Mouse (Mus musculus) heart, postnatal 10 days (tissue): ENCODE data around the gene Lrrc55. TPM values are rescaled to one million over a fixed set of nuclear protein-coding genes. Genes with fewer than 3 reads are reported as not detected.

Experiments
- DNase-seq, 2 experiments: peaks; one replicate each; pipeline ENCODE4 v3.0.0; 2021
- intact Hi-C: fragments of 180-260 bp; cut with DNase I; formaldehyde crosslinking; loops from one replicate; pipeline ENCODE4 v1.15.1; 2025
- total RNA-seq, 2 experiments: library from RNA; stranded (reverse); gene quantifications; 2 replicates each; pipeline ENCODE4 v1.2.3; 2021

Gene Lrrc55
- total RNA-seq, 2 experiments from 2014 or later, result 3.5 to 6.3 TPM

DNA sequence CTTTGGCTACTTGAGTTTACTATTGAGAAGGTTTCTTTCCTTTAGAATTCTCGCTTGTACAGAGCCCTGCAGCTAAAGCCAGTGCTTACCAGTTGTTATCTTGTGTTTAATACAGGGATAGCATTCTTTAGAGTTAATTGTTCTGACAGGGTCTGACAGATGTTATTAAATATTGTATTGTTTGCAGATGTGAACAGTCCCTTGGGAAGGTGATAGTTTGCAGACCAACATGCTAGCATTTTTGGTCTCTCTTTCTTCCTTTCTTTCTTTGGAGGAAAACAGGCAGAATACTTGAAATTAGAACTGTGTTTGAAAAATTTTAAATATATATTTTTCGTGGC, 24.3 kb downstream of the Lrrc55 start:
- no peak for DNase-seq
- intact Hi-C loops, result loop anchor here (5.0 kb wide), 1 partner anchor 35 kb away; the partner anchor contains the start of gene Aplnr

DNA sequence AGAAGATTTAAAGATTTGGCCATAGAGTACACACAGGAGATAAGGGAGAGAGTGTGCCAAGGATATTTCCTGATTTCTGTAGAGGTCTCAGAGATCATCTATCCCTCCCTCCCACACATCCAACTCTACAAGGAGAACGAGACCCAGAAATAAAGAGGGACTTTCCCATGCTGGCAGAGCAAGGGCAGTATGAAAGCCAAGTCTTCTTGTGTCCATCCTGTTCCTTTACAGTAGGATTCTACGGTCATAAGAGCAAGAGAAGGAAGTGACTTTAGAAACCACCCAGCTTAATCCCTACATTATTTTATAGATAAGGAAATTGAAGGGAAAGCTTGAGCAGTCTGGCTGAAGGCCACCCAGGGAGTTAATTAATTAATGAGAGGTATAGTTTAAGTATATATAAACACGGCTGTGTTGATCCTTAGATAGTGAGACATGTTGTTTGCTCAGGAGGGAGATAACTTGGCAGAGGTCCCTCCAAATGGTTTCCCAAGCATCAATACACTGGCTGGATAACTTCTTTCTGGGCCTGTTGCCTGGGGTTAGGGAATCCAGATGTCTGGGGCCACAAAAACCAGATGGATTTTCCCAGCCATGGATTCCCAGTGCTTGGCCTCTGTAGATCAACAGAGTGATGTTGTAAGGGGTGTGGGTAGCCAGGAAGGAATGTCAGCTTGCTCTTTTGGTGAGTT, 24.8 kb downstream of the Lrrc55 start:
- peak; percentile 75 to 82 for DNase-seq
- intact Hi-C loops, result loop anchor here (5.0 kb wide), 1 partner anchor 35 kb away; the partner anchor contains the start of gene Aplnr

DNA sequence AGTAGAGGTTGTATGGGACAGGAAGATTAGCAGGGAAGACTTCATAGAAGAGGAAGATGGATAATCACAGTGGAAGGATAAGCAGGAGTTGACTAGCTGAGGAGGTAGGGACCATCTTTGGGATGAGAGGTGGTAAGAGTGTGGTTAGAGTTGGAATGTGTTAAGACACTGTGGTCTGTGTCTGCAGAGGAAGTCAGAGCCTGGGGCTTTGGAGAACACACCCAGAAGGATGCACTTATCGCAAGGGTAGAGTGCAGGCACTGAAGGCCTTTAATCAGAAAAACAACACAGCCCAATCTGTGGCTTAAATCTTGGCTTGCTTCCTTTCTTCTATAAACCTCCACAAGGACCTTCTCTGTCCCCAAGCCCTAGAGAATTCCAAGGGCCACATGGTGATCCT, 28.7 kb downstream of the Lrrc55 start:
- intact Hi-C loops, result no loop called here

DNA sequence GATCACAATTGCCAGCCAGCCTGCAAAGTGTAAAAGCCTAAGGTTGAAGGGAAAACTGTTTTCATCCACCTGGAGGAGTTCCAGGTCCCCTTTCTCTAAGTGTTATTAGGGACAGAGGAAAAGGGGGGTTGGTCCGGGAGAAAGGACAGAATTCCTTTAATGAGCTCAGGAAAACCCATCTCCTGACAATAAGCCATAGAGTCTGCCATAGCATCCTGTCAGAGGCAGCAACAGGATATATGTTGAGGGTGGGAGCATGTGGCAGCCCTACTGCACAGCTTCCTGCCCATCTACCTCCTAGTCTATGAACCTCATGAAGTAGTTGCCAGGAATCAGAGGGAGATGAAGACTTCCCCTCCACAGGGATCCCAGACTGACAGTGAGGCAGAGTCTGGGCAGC, 29.4 kb downstream of the Lrrc55 start:
- intact Hi-C loops, result no loop called here
- peak; percentile 20 to 35 for DNase-seq

More for the DNA sequence above, 28.7 kb downstream of the Lrrc55 start:
- no peak for DNase-seq

DNA sequence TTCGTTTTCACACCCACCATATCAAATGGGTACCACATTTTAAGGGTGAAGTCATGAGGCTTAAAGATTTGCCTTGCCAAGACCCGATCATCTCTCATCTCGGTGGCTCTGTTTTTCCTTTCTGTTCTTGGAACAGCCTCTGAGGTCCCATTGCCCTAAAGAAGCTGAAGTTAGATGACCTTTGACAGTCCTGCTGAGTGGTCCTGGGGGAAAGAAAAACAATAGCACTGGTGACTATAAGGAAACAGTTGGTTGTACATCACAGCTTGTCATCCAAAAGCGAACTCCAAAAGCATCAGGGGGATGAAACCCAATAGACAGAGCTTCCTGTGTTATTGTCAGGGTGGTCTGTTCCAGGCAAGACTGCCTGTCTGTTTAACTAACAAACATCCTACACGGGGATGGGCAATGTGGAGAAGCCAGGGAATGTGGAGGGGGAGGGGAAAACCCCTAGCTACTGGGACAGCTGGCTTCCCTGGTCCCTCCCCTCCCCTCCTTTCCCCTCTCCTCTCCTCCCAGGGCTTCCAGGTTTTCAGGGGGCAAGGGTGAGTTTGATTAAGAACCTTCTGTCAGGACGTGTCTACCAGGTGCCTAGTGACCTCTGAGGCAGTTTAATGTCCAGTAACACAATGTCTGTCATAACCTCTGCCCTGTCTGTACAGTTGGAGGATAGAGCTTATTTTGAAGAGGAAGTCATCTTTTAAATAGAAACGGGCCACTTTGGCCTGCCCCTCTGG, 33.5 kb downstream of the Lrrc55 start:
- intact Hi-C loops, result no loop called here
- DNase-seq, result peak in 1 of 2 experiments; percentile 36

GRCm38 (mm10) chr2:85161638-85162093, 35.3 kb downstream of the Lrrc55 start:
- intact Hi-C loops, result no loop called here
- no peak for DNase-seq

DNA sequence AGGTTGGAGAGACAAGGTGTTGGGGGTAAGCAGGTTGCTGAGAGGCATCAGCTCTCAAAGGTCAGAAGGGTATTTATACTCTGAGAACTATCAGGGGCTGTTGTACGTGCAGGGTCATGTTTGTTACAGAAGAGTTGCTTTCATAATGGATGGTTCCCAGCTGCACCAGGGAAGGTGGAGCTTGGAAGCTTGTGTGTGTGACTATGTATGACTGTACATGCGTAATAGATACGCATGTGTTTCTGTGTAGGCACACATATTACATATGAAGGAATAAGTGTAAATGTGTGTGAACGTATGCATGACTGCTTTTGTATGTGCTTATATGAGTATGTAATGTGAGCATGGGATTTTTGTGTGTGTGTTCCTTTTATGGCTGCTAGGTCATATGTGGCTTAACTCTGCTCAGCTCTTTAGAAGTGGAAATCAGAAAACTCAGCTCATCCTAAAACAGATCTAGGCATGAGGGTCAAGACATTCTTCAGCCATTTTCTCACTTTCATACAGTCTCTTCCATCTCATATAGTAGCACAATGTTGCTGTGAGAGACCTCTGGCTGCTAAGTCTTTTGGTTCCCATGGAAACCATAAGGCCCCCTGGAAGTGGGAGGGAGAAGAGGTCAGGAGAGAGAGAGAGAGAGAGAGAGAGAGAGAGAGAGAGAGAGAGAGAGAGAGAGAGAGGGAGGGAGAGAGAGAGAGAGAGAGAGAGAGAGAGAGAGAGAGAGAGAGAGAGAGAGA, 35.9 kb downstream of the Lrrc55 start:
- no peak for DNase-seq

DNA sequence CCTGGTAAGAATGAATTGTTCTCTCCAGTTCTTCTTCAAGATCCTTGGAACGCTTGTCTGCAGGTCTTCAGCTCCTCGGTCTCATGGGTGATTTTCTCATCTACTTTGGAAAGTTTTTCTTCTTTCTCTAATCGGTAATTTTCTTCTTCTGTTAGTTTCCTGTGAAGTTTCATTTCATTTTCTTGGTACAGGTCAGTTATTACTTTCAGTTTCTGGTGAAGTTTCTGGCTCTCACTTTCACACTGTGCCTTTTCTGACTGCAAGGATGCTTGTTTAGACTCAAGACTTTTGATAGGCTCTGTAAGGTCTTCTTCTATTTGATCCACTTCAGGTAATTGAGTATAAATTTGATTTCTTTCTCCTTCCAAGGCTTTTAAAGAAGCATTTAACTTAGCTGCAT, 39.6 kb downstream of the Lrrc55 start:
- intact Hi-C loops, result no loop called here
- DNase-seq, result no peak

More for the DNA sequence above, 35.9 kb downstream of the Lrrc55 start:
- intact Hi-C loops, result no loop called here

- intact Hi-C loops, result no loop called here
- DNase-seq, result no peak
Measured at GRCm38 (mm10) chr2:85156136-85156535, 40.9 kb downstream of the Lrrc55 start.

DNA sequence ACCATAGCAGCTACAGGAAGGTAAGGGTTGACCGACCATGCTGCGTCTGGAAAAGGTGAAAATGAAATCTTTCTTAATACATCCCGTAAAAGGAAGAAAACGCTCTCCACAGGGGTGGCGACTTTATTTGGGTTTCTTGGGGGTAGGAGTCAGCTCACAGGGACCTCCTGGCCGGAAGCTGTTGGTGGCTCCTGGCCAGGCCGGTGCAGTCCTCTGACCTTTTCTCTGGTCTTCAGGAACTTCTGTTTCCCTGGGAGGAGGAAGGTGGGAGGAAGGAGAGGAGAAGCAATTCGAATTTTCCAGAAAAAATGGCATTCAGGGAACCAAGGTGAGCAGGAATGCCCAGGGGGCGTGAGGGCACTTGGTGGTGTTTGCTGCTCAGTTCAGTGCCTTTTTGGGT, 41.7 kb downstream of the Lrrc55 start:
- intact Hi-C loops, result loop anchor here (2.0 kb wide), 1 partner anchor 15 kb away; no protein-coding TSS in a partner anchor
- no peak for DNase-seq

DNA sequence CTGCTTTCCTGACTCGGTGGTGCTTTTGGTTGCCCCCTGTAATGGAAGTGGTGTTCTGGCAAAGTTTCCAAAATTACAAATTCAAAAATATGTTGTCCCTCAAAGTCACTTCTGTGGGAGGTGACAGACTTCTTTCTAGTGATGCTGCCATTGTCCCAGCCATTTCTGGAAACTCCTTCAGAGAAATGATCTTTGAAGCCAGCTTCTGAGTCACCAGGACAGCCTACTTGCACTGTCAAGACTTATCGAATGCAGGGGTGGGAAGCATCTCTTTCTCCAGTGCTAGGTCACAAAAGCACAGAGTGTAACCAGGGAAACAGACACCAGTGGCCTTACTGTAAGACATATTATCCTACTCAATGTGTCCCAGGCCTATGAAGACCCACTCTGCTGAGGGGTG, 45.8 kb downstream of the Lrrc55 start:
- no peak for DNase-seq
- intact Hi-C loops, result no loop called here

- no peak for DNase-seq
- intact Hi-C loops, result no loop called here
Measured at GRCm38 (mm10) chr2:85150373-85150772, 46.6 kb downstream of the Lrrc55 start.

GRCm38 (mm10) chr2:85147481-85147880, 49.5 kb downstream of the Lrrc55 start:
- DNase-seq, result no peak

DNA sequence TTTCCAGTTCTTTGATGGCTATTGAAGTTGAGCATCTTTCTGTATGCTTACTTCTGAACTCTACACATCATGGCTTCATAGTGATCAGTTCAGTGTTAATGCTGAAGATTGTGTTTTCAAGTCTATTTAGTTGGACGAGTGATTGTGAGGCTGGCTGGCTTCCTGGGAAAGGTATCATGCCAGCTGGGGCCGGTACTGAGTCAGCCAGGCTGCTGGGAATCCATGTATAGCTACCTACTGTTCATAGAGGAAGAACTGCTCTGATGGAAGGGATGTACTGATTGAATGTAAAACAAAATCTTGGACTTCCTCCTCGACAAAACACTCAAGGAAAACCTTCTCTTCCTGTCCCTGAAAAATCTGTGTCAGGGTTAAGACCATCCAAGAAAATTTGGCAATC, 51.7 kb downstream of the Lrrc55 start:
- intact Hi-C loops, result no loop called here
- no peak for DNase-seq

More at GRCm38 (mm10) chr2:85147481-85147880, 49.5 kb downstream of the Lrrc55 start:
- intact Hi-C loops, result no loop called here

DNA sequence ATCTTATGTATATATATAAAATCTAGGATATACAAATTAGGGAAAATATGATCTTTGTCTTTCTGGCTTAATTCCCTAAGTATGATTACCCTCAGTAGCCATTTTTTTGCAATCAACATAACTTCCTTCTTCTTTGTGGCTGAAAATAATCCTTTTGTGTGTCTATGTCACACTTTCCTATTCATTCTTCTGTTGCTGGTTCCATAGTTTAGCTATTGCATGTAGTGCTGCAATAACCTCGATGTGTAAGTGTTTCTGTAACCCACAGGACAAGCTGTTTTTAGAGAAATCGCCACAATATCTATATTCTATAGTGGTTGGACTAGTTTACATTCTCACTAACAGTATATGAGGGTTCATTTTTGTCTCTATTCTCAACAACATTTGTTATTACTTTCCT, 52.1 kb downstream of the Lrrc55 start:
- intact Hi-C loops, result no loop called here

GRCm38 (mm10) chr2:85140833-85141232, 56.2 kb downstream of the Lrrc55 start:
- DNase-seq, result no peak
- intact Hi-C loops, result loop anchor here (2.0 kb wide), 1 partner anchor 14 kb away; no protein-coding TSS in a partner anchor

More for the DNA sequence above, 52.1 kb downstream of the Lrrc55 start:
- no peak for DNase-seq

- intact Hi-C loops, result loop anchor here (2.0 to 5.0 kb wide), 2 partner anchors 15 to 32 kb away; no protein-coding TSS in a partner anchor
- no peak for DNase-seq
Measured at GRCm38 (mm10) chr2:85139846-85140245, 57.2 kb downstream of the Lrrc55 start.

- no peak for DNase-seq
Measured at GRCm38 (mm10) chr2:85139393-85139792, 57.6 kb downstream of the Lrrc55 start.

DNA sequence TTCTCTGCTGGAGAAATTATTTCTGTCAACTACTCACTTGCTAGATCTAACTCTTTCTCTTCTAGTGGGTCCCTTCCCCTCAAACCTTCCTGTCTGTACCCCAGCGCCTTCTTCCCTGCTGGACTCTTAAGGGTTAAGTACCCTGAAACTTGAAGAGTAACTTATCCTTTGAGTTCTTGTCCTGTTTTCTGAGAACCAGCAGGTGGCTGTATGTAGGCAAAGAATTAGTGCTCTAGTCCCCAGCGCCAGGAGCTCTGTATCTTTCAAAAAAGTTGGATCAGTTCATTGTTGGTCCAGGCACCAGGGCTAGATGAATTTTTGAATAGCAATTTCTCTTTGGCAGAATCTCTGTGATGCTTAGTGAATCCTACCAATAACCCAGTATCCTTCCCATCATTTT, 58.9 kb downstream of the Lrrc55 start:
- intact Hi-C loops, result loop anchor here (5.0 kb wide), 1 partner anchor 34 kb away; no protein-coding TSS in a partner anchor
- no peak for DNase-seq

More at GRCm38 (mm10) chr2:85139393-85139792, 57.6 kb downstream of the Lrrc55 start:
- intact Hi-C loops, result loop anchor here (5.0 kb wide), 1 partner anchor 33 kb away; no protein-coding TSS in a partner anchor

GRCm38 (mm10) chr2:85137601-85138140, 59.3 kb downstream of the Lrrc55 start:
- intact Hi-C loops, result loop anchor here (5.0 kb wide), 1 partner anchor 35 kb away; no protein-coding TSS in a partner anchor

More at GRCm38 (mm10) chr2:85137601-85138140, 59.3 kb downstream of the Lrrc55 start:
- DNase-seq, result no peak
